Mouse (Mus musculus) embryonic facial prominence, embryonic 11.5 days (tissue): ENCODE measurements around the gene Gm6899. TPM values are rescaled to one million over a fixed set of nuclear protein-coding genes. Genes with fewer than 3 reads are reported as not detected.

Experiments
- ATAC-seq: fragments of 200-750 bp; cut with Nextera tagmentation; replicated peaks from 2 replicates; pipeline ENCODE4 v1.8.0; 2017; ENCODE audit warnings: low read depth; ENCODE audit not compliant: insufficient number of reproducible peaks, low FRiP score, low TSS enrichment
- DNase-seq: peaks from one replicate; pipeline ENCODE4 v3.0.0-alpha.2; 2015; ENCODE audit warnings: low spot score
- H3K27ac ChIP-seq: fragments of 300-500 bp; sonication (generic); replicated peaks from 2 replicates; pipeline ENCODE4 v1.5.1; 2014; ENCODE audit warnings: mild to moderate bottlenecking, low read depth, low read length, control low read depth
- H3K27me3 ChIP-seq: fragments of 300-500 bp; sonication (generic); 2 replicates; pipeline ENCODE4 v1.6.1; 2014; ENCODE audit warnings: mild to moderate bottlenecking, low read length, moderate library complexity, mixed read lengths; ENCODE audit not compliant: control insufficient read depth, insufficient read depth
- H3K36me3 ChIP-seq: fragments of 300-500 bp; sonication (generic); replicated peaks from 2 replicates; pipeline ENCODE4 v1.6.1; 2014; ENCODE audit warnings: low read depth, mild to moderate bottlenecking, low read length, moderate library complexity, mixed read lengths; ENCODE audit not compliant: control insufficient read depth, insufficient read depth
- H3K4me1 ChIP-seq: fragments of 300-500 bp; sonication (generic); 2 replicates; pipeline ENCODE4 v1.6.1; 2014; ENCODE audit warnings: low read length, mixed read lengths; ENCODE audit not compliant: control insufficient read depth, insufficient read depth
- H3K4me2 ChIP-seq: fragments of 300-500 bp; sonication (generic); 2 replicates; pipeline ENCODE4 v1.6.1; 2014; ENCODE audit warnings: low read depth, mild to moderate bottlenecking, control low read depth, low read length, moderate library complexity
- H3K4me3 ChIP-seq: fragments of 300-500 bp; sonication (generic); 2 replicates; pipeline ENCODE4 v1.5.1; 2014; ENCODE audit warnings: low read depth, low read length, control low read depth
- H3K9ac ChIP-seq: fragments of 300-500 bp; sonication (generic); replicated peaks from 2 replicates; pipeline ENCODE4 v1.6.1; 2014; ENCODE audit warnings: mild to moderate bottlenecking, control low read depth, low read length
- H3K9me3 ChIP-seq: fragments of 300-500 bp; sonication (generic); replicated peaks from 2 replicates; pipeline ENCODE4 v1.6.1; 2016; ENCODE audit warnings: mild to moderate bottlenecking, low read length, inconsistent platforms, mixed read lengths; ENCODE audit not compliant: control insufficient read depth
- WGBS: fragments of 180-500 bp; shearing (Covaris S2); extraction: QIAGEN DNeasy Blood & Tissue Kit; methylation state at CpG from one replicate; pipeline ENCODE4 v1.1.7; 2014; 5-methylcytosine and 5-hydroxymethylcytosine counted together
- polyA plus RNA-seq: library from polyadenylated mRNA; unstranded; fragments of >200 nt; fragmentation: Nextera tagmentation; extraction: Ambion mirVana; gene quantifications from 2 replicates; pipeline ENCODE4 v1.2.1, GENCODE M21; 2014

The Gm6899 gene
- polyA plus RNA-seq, 1 experiment from 2014 or later = not detected

- no peak for DNase-seq
- H3K4me3 ChIP-seq = no peak overlapping the region
- H3K4me1 ChIP-seq = 0 out of 2 replicates have a peak, but pooled peaks cover 2% of the 10 kb centered on the region
- no peak overlapping the region for H3K9ac ChIP-seq
- no peak overlapping the region for H3K4me2 ChIP-seq
- H3K36me3 ChIP-seq = no peaks in the 10 kb centered on the region
- no peak for ATAC-seq
- H3K27me3 ChIP-seq = no peaks in the 10 kb centered on the region
- no peaks in the 10 kb centered on the region for H3K9me3 ChIP-seq
- 93% methylated on average over 1 of the region's 1 CpGs for WGBS
- no peak overlapping the region for H3K27ac ChIP-seq
Measured at GRCm38 (mm10) chr11:26596186-26596585, 3.1 kb downstream of the Gm6899 start.

GRCm38 (mm10) chr11:26597145-26597544 lies 4.1 kb downstream of the Gm6899 start:
- no peak for ATAC-seq
- no peak overlapping the region for H3K27ac ChIP-seq
- DNase-seq = no peak
- H3K36me3 ChIP-seq = no peaks in the 10 kb centered on the region
- no peak overlapping the region for H3K9ac ChIP-seq
- 0 out of 2 replicates have a peak, but pooled peaks cover 2% of the 10 kb centered on the region for H3K4me1 ChIP-seq
- H3K4me2 ChIP-seq = no peak overlapping the region
- H3K9me3 ChIP-seq = no peaks in the 10 kb centered on the region
- no peaks in the 10 kb centered on the region for H3K27me3 ChIP-seq
- 73% methylated on average over 6 of the region's 6 CpGs for WGBS
- H3K4me3 ChIP-seq = no peak overlapping the region

GRCm38 (mm10) chr11:26597761-26598160 lies 4.7 kb downstream of the Gm6899 start:
- DNase-seq (no peak), ATAC-seq (no peak)
- H3K9me3 ChIP-seq = no peaks in the 10 kb centered on the region
- no peaks in the 10 kb centered on the region for H3K27me3 ChIP-seq
- 86% methylated on average over 6 of the region's 6 CpGs for WGBS
- no peak overlapping the region for H3K4me3 ChIP-seq
- H3K36me3 ChIP-seq = no peaks in the 10 kb centered on the region
- no peak overlapping the region for H3K27ac ChIP-seq
- H3K4me1 ChIP-seq = no peaks in the 10 kb centered on the region
- H3K9ac ChIP-seq = no peak overlapping the region
- H3K4me2 ChIP-seq = no peak overlapping the region

- no peaks in the 10 kb centered on the region for H3K36me3 ChIP-seq
- no peak overlapping the region for H3K9ac ChIP-seq
- H3K4me3 ChIP-seq = no peak overlapping the region
- H3K27me3 ChIP-seq = no peaks in the 10 kb centered on the region
- DNase-seq (no peak), ATAC-seq (no peak)
- no peak overlapping the region for H3K4me2 ChIP-seq
- no peaks in the 10 kb centered on the region for H3K9me3 ChIP-seq
- no peak overlapping the region for H3K27ac ChIP-seq
- 75% methylated on average over 1 of the region's 1 CpGs for WGBS
- H3K4me1 ChIP-seq = no peaks in the 10 kb centered on the region
Measured at GRCm38 (mm10) chr11:26598876-26599275, 5.8 kb downstream of the Gm6899 start.

GRCm38 (mm10) chr11:26600692-26601091 lies 7.7 kb downstream of the Gm6899 start:
- ATAC-seq = no peak
- no peaks in the 10 kb centered on the region for H3K9me3 ChIP-seq
- 79% methylated on average over 4 of the region's 4 CpGs for WGBS
- no peak overlapping the region for H3K27ac ChIP-seq
- no peaks in the 10 kb centered on the region for H3K27me3 ChIP-seq
- H3K9ac ChIP-seq = no peak overlapping the region
- no peaks in the 10 kb centered on the region for H3K36me3 ChIP-seq
- no peak overlapping the region for H3K4me3 ChIP-seq
- DNase-seq = no peak
- H3K4me2 ChIP-seq = no peak overlapping the region
- H3K4me1 ChIP-seq = no peaks in the 10 kb centered on the region

GRCm38 (mm10) chr11:26601571-26602175 lies 8.6 kb downstream of the Gm6899 start:
- ATAC-seq (no peak), DNase-seq (no peak)
- WGBS = 73% methylated on average over 2 of the region's 2 CpGs
- H3K4me1 ChIP-seq = no peaks in the 10 kb centered on the region
- H3K4me2 ChIP-seq = no peak overlapping the region
- no peak overlapping the region for H3K9ac ChIP-seq
- H3K36me3 ChIP-seq = no peaks in the 10 kb centered on the region
- no peak overlapping the region for H3K27ac ChIP-seq
- H3K4me3 ChIP-seq = no peak overlapping the region
- no peaks in the 10 kb centered on the region for H3K9me3 ChIP-seq
- H3K27me3 ChIP-seq = no peaks in the 10 kb centered on the region

- 93% methylated on average over 1 of the region's 1 CpGs for WGBS
- no peak for DNase-seq
- Histone ChIP-seq H3K36me3 (no peaks in the 10 kb centered on the region), H3K27ac (no peak overlapping the region), H3K4me1 (no peaks in the 10 kb centered on the region; the same call in 1 of the 2 replicates), H3K9me3 (no peaks in the 10 kb centered on the region), H3K9ac (no peak overlapping the region), H3K27me3 (no peaks in the 10 kb centered on the region), H3K4me2 (no peak overlapping the region), H3K4me3 (no peak overlapping the region)
- ATAC-seq = no peak
Measured at GRCm38 (mm10) chr11:26604061-26604655, 11.1 kb downstream of the Gm6899 start.

GRCm38 (mm10) chr11:26608795-26609194 lies 15.8 kb downstream of the Gm6899 start:
- H3K4me3 ChIP-seq = no peak overlapping the region
- no peak overlapping the region for H3K9ac ChIP-seq
- H3K4me2 ChIP-seq = no peak overlapping the region
- H3K27me3 ChIP-seq = no peaks in the 10 kb centered on the region
- no peak overlapping the region for H3K27ac ChIP-seq
- H3K4me1 ChIP-seq = no peaks in the 10 kb centered on the region; the same call in 1 of the 2 replicates
- no peaks in the 10 kb centered on the region for H3K36me3 ChIP-seq
- H3K9me3 ChIP-seq = no peaks in the 10 kb centered on the region
- ATAC-seq (no peak), DNase-seq (no peak)
- 71% methylated on average over 10 of the region's 10 CpGs for WGBS
